Mouse (Mus musculus) kidney, adult 11 months (tissue): Measurements from ENCODE around the gene Slc41a3.

Experiments
- DNase-seq: peaks from one replicate; pipeline ENCODE4 v3.0.0; 2022

Slc41a3 gene

DNA sequence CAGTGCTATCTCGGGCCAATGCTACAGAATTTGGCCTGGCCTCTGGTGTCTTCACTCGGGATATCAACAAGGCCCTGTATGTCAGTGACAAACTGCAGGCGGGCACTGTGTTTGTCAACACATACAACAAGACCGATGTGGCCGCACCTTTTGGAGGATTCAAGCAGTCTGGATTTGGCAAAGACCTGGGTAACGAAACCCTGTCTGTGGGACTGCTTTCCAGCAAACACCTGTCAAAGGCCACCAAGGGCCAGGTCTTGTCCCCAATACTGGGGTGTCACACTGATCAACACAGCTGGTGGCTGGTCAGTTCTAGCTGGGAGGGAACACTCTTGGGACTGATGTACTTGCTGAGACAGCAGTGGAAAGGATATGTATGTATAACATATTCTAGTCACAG, 6.3 kb upstream of the Slc41a3 start:
- DNase-seq, result no peak

DNA sequence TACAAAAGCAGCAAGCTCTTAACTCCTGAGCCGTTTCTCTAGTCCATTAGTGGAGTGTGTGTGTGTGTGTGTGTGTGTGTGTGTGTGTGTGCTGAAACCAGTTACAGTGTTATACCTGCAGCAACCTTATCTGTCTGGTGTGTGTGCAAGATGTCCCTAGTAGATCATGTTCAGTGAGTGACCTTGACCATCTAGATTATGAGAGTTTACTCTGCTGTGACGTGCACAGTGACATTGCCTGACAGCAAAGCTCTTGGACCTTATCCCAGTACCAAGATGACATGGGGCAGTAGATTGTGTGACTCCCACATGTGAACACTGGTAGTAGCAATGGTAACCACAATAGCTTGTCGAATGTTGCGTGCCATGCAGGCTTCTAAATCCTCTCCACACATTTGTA, 4.2 kb upstream of the Slc41a3 start:
- no peak for DNase-seq

DNA sequence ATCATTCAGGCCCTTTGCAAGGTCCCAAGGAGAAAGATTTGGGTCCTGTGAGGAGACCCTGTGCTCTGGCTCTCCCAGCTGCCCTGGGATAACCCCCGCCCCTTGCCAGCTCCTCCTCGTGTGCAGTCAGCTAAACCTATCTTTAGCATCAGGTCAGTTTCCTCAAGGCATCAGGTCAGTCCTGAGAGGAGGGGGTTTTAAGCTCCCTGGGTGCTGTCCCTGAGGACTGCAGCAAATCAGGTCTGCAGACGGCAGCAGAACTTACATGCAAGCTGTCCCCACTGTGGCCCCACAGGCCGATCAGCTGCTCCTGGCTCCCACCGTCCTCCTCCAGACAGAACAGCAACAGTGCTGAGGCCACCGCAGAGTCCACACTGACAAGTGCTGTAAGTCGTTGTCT, 2.8 kb upstream of the Slc41a3 start:
- DNase-seq, result no peak

DNA sequence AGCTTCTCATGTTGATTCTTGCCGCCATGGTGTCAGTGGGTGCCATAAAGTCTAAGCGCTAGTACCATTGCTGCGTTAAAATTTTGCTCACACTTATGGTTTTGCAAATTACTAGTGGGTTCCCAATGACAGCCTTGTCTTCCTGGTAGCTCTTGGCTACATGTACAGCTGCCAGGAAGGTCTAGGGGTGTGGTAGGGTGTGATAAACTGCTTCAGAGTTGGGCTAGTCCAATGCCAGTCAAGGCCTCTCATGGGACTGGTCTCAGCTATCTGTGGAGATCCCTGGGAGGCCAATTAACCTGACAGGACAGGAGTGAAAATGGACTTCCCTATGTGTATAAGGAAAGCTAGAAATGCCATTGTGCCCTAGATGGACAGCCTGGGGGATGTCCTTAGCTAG, 2.2 kb upstream of the Slc41a3 start:
- no peak for DNase-seq

DNA sequence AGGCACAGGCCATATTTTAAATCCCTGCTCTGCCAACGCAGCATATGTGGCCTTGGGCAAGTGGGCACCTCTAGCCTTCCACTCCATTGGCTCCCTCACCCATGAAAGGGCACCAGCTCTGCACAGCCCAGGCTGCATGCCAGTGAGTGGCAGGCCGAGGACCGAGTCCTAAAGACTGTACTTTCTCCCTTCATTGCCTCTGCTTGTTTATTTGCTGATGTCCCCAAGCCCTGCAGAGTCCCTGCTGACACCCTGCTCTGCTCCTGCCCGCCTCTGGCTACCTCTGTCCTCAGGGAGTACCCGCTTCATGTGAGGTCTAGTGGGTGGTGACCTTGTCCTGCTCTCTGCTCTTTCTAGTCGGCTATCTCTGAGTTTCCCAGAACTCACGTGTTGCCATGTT, 1.4 kb upstream of the Slc41a3 start:
- DNase-seq, result no peak

DNA sequence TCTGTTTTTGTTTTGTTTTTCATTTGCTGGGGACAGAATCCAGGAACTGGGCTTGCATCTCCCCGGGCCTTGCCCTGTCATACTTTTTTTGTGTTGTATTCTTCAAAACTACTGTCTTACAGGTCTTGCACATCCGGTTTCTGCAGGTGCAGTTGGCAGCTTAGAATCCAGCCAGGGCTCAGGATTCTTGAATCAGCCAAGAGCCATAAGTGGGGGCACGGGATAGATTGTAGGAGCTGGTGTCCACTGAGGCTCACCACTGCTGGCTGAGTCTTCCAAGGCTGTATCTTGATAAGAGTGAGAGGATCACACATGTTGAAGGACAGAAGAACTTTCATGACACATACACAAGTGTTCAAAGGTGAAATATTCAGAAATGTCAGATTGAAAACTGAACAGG, 395 bp upstream of the Slc41a3 start:
- no peak for DNase-seq

DNA sequence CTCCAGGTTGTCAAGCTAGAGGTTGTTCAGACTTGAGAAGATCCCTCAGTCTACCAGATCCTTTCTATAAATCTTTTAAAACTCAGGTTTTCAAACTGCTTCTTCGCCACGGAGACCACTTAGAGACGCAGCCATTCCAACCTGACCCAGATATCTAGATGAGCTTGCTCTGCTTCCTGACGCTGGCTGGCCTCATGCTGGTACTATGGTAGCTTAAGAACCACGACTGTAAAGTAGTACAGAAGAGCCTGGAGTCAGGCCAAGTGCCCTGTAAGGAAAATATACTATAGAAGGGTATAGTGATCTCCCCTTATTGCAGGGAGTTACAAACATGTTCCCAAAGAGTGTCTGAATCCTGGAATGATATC, 757 bp downstream of the Slc41a3 start:
- DNase-seq, result no peak

DNA sequence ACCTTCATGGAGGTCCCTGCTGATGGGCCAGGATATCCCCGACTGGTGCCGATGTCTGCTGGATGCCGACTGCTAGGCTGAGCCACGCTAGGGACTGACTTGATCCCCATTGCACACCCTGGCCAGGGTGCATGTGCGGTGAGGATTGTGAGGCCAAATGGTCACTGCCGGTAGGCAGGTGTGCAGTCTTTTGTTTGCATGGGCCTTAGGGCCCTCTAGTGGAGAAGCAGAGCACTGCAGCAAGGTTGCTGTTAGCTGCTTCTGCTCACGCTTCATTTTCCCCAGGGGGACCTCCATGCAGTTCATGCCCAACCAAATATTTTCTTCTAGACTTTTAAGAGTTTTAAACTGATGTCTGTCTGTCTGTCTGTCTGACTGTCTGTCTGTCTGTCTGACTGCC, 2.0 kb downstream of the Slc41a3 start:
- DNase-seq, result peak; percentile 61

DNA sequence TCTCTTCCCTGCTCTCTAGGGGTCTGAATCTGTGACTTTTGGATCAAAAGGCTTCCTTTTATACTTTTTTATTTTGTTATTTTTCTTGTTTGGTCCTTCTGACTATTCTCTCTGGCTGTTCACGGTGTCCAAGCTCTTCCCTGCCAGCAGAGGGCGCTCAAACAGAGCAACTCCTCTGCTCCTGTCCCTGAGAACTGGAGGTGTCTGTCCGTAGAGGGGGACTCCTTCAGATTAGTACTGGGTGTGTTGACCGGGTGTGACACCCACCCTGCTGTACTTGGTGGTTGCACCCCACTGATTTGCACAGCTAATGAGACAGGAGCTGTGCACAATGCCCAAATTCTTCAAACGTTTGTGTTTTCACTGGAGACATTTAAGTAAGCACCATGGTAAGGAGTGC, 2.7 kb downstream of the Slc41a3 start:
- no peak for DNase-seq

DNA sequence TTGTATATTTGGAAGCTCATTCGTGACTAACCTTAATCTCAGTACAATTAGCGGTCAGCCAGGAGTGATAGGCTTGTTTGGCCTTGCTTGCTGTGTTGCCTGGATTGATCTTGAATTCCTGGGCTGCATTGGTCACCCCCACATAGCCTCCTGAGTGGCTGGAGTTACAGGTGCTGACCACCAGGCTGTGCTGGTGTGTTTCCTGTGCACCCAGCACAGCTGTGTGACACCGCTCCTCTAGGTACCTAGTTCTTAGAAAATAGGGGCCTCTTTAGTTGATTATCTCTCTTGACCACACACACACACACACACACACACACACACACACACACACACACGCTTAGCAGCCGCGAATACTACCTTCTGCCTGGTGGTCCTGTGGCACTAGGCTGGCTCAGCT, 3.7 kb downstream of the Slc41a3 start:
- no peak for DNase-seq

DNA sequence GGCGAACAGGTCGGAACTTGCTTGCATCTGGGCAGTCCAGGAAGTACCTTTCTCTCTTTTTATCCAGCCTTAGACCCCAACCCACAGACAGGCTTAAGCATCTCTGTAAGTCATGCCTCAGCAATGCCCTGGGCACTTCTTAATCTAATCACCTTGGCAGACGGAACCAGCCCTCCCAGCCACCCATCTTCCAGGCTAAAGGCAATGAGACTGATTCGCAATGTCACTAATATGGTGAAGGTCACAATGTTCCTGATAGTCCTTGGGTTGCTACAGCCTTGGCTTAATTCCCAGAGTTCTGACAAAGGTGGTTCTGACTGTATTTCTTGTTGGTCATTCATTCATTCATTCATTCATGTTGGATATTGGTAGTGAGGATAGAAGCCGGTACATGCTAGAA, 5.7 kb downstream of the Slc41a3 start:
- DNase-seq, result no peak

DNA sequence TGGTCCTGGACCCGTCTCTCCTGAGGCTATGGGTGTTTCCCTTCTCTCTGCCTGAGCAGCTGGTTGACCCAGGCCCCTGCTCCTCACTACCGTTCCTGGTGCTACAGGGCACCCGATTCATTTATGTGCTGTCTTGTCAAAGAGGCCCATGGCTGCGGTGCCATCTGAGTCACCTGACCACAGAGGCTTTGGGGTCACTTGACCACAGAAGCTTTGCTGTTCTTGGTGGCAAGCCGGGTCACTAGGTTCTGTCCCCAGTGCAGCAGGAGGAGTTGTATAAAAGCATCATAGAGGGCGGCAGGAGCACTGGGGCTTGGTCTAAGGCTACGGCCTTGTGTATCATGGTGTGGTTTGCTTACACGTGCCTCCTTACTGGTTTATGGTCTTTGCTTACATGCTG, 8.8 kb downstream of the Slc41a3 start:
- DNase-seq, result no peak

DNA sequence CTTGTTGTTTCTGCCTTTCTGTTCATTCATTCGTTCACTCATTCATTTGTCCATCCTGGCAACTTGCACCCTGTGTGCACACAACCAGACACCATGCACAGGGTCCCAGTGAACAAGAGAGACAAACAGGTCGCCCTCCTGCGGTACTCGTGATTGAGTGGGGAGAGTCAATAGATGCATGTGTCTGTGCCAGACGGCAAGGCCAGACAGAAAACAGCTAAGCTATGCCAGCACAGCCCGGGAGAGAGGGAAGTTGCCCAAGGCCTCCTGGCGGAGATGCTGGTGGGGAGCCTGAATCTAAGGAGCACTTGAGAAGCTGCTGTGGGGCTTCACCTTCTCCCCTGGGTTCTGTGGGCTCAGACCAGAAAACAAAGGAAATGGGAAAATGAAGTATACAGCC, 10.8 kb downstream of the Slc41a3 start:
- no peak for DNase-seq

DNA sequence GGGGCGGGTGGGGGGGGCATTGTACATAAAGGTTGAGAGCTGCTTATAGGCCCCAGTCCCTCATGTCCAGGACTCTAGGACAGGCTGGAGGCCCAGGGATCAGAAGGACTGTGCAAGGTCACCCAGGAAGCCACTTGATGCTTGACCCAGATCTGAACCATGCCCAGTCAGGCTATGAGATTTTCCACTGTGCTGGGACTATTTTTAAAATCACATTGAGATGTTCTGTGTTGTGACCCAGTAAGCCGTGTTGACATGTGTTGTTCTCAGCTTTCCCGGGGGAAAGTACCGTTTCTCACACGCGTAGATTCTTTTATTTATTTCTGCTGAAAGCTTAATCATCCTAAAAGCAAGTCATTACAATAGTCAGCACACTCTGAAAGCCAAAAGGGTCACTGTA, 11.5 kb downstream of the Slc41a3 start:
- DNase-seq, result no peak

DNA sequence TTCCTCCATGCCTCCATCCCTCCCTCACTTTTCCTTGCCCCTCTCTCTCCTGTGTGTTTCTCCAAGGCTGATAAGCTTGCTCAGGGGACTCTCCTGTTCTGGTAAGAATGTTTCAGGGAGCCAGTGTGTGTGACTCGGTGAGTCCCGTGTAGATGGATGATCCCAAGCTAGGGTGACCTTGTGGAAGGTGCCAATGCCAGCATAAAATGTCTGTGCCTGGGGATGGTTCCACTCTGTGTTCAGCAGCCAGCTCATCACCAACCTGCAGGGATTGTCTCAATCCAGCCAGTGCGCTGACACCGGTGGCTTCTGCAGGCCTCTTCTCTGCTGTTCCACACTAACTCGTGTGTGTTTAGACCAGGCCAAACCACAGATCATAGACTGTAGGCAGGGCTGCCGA, 12.0 kb downstream of the Slc41a3 start:
- no peak for DNase-seq

DNA sequence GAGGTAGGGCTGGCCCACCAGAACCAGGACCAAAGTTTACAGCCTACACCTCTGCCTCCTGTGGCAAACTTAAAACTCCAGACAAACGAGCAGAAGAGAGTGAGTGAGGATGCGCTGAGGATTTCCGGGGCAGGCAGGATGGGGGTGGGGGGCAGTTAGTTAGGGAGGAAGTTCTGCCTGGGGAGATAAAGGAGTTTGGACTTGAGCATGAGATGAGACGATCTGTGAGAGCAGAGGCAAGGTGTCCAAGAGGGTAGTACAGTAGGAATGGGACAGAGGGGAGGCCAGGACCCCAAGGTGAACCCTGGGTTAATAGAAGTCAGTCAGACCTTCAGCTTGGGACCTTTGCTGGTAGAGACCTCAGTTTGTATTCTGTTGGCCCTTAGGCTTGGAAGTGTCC, 13.7 kb downstream of the Slc41a3 start:
- DNase-seq, result no peak

DNA sequence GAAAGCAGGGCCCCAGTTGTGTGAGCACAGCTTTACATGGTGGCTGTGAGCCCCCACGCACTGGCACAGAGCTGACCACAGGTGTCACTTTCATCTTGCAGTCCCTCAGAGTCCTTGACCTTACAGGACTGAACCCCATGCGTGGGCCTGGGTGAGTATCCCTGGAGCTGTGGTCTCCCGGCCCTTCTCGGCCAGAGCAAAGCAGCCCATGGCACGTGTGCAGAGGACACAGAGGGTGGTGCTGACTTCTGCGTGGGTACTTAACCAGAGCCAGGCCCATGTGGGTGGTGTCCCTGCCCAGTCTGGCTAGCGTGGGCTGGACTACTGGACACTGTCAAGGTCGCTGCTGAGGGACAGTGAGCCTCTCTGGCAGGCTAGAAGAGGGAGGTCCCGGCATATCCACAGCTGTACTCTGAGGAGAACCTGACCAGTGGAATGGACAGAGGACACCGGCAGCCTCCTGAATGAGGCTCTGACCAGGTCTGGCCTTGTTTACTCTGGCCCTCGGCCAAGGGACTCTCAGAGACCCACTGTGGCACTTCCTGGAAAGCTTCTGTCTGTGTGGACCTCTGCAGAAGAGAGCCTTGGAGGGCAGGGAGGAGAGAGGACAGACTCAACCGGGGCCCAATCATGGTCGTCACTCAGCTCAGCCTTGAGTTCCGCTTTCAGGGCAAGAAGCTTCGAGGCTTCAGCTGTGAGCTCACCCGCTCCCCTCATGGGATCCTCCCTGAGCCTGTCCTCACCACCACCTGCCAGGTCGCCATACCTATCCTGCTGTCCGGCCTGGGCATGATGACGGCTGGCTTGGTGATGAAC, 14.5 kb downstream of the Slc41a3 start:
- peak; percentile 59 for DNase-seq

DNA sequence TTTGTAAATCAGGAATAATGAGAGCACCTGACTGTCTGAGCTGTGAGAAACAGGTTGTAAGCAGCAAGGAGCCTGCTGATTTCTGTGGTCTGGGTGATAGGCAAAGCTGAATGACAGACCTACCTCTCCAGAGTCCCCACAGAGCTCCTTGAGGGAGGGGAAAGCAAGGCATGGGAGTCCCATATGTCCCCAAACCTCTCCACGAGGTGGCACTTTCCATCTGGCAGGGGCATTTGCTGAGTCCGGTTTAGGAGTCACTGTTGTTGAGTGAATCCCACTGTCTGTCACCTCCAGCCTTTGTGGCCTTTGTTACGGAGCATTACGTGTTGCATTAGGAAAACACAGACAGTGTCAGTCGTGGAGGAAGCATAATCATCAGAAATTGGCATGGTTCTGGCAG, 15.4 kb downstream of the Slc41a3 start:
- no peak for DNase-seq

DNA sequence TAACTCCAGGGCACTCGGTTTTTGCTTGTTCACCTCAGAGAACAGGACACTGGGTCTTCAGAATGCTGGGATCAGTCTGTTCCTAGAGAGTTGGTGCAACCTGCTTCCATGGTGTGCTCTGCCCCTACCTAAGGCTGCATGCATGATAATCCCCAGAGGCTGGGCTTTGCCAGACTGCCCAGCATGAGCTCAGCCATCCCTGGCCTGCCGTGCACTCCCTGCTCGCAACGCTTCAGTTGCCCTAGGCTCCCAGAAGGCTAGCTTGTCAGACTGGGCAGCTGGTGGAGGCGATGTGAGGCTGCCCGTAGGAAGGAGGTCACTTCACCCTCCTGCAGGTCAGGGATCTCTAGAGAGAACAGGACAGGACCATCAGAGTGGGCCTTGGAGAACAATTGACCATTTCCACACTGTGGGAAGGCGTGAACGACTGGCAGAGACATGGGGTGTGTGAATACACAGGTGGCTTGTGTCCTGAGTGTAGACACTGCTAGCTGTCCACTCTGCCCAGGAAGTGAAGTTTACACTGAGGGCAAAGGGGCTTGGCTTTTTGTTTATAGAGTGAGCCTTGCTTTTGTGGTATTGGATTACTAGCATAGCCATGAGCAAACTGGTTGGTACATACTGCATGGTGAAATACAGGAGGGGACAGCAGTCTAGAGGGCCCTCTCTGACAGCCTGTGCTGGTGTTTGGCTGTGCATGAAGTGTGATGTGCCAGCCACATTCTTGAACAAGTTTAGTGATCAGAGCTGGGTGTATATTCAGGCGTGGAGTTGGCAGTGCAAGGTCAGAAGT, 16.5 kb downstream of the Slc41a3 start:
- no peak for DNase-seq

DNA sequence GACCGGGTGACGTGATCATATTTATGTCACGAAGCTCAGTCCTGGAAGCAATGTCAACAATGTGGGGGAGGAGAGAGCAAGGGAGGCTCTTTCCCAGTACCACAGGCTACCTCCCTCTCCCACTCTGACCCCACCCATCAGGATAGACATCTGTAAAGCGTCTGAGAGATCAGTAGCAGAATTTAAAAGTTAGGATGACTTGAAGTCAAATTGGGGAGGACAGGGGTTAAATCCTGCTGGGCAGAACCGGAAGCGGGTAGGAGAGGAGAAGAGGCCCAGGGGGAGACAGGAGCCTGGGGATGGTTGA, 17.0 kb downstream of the Slc41a3 start:
- no peak for DNase-seq

DNA sequence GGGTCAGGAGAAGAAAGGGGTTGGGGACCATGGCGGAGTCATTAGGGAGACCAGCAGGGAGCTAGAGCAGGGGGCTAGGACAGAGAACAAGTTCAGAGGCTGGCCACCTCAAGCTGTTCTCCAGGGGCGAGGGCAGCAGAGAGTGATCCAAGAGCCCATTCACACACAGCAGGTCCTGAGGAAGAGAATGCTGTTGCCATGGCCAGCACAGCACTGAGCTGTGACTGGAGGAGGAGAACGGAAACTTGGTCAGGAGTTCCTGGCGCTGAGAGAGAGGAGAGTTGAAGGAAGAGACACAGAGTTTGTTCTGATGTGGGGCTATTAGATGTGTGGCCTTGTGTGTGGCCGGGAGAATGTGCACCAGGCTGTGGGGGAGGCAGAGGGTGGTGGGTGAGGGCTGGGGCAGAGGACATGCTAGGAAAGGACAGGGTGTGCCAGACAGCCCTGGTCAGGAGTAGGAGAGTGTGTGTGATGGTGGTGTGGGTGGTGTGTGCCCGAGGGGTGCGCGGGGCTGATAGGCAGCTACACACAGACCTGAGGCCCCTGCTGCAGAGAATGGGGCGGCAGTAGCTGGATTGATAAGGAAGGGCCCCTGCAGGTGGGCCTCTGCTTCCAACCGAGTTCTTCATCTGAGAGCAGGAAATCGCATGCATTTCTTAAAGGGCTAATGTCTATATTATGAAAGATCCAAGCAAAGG, 18.4 kb downstream of the Slc41a3 start:
- no peak for DNase-seq

DNA sequence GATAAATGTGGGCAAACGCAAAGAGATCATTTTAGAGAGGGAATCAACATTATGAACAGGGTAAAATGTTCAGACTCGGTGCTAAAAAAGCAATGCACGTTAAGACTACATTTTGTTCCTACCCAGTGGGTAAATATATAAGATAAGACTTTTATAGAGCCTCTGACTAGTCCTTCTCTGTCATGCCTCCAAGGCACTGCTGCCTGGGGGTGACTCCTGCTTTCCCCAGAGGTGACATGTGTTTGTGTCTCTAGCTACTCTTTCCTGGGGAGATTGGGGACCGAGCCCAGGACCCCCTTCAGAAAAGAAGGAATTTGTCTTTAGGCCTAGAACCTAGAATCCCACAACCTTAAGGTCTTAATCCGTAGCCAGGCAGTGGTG, 18.9 kb downstream of the Slc41a3 start:
- no peak for DNase-seq

DNA sequence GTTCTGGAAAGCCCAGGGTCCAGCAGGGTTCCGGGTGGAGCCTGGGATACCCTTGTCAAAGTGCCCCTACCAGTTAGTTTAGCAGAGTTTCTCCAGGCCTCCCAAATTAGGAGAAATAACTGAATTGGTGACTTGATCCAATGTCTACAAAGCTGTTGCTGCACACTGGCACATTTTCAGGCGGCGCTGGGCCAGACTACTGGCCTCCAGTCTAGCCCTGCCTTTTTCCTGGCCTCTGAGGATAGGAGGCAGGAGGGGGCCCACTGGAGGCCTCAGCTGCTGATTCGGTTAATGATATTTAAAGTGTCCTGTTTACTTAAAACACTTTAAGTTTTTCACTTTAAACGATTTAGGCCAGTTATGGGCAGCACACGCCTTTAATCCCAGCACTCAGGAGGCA, 19.7 kb downstream of the Slc41a3 start:
- no peak for DNase-seq

DNA sequence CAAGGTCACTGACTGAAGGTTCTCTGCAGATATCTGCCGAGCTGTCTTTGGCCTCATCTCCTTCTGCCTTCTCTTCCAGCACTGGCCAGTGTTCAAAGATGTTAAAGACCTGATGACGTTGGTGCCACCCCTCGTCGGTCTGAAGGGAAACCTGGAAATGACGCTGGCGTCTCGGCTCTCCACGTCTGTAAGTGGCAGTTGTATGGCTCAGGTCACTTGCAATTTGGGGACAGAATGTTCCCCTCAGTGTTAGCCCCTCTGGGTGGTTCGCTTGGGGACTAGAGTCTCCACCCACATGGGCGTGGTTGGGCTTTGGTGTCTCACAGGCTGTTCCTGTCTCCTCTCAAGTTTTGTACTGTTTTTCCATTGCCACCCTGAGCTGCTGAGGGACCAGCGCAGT, 20.2 kb downstream of the Slc41a3 start:
- no peak for DNase-seq
